Mouse (Mus musculus): ENCODE measurements around the gene Fbxl18. TPM values are rescaled to one million over a fixed set of nuclear protein-coding genes. Genes with fewer than 3 reads are reported as not detected.

Fbxl18 gene
- polyA plus RNA-seq (2012; fragmentation: generic; extraction: Trizol) = 9.5 TPM
- long read RNA-seq, experiment 1, full-length matches to known transcripts = 4 of 7 reads
- long read RNA-seq, experiment 1, partial matches to known transcripts = 1 of 7 reads
- long read RNA-seq, experiment 1, other reads (novel, unspliced or antisense) = 2 of 7 reads
- long read RNA-seq, experiment 2, full-length matches to known transcripts = 42 of 53 reads
- long read RNA-seq, experiment 2, partial matches to known transcripts = 2 of 53 reads
- long read RNA-seq, experiment 2, other reads (novel, unspliced or antisense) = 9 of 53 reads

DNA sequence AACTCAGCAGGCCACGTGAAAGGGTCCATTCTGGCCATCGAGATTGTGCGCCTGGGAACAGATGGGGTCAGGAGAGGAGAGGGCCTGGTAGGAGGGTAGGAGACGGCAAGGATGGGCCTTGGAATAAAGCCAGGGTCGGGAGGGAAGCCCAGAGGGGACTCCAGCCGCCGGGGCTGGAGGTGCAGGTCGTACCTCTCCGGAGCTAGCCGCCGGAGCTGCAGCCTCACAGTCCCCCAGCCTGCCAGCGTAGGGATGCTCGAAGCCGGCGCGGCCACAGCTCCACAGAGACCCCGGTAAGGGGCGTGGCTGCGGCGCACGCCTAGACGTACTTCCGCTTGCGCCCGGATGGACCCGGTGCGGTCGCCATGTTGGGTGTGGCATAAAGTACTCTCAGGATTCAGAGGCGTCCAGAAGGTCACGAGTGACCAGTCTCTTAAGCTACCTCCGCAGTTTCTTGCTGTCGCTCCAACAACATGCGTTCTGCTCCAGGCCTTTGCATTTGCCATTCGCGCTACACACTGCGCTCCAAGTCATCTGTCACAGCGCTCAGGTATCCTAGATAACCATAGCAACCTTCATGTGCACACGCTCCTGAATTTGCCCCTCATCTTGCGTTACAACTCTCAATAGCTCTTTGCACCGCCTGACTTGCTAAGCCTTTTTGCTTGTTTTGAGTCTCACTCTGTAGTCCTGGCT is at the start of gene Fbxl18:
Gene Fbxl18, minus strand, starts transcription at position 504 of the 696 bp plus-strand sequence.
- H3K27me3 ChIP-seq (ENCODE audit: control insufficient read depth, insufficient read depth, insufficient read length) = no peaks in the 10 kb centered on the region
- peaks cover 63% of the 10 kb centered on the region for H3K79me2 ChIP-seq (ENCODE audit: control insufficient read depth, insufficient read depth)
- TF ChIP-seq MAX (IDR thresholded peaks at IDR 0.05) (peak; percentile 67), MYOG (IDR thresholded peaks at IDR 0.05; ENCODE audit: control insufficient read depth, extremely low read depth, insufficient read length) (no peak)
- H3K36me3 ChIP-seq (ENCODE audit: control insufficient read depth, insufficient read depth) = peaks cover 12% of the 10 kb centered on the region
- H3K4me3 ChIP-seq (ENCODE audit: insufficient read depth, poor library complexity, severe bottlenecking) = peak within 1 kb of the TSS; percentile 89
- peak within 1 kb of the TSS; percentile 87 for H3ac ChIP-seq (ENCODE audit: control insufficient read depth, insufficient read length, low read depth)
- H3K79me3 ChIP-seq (ENCODE audit: low read depth) = peaks cover 14% of the 10 kb centered on the region

DNA sequence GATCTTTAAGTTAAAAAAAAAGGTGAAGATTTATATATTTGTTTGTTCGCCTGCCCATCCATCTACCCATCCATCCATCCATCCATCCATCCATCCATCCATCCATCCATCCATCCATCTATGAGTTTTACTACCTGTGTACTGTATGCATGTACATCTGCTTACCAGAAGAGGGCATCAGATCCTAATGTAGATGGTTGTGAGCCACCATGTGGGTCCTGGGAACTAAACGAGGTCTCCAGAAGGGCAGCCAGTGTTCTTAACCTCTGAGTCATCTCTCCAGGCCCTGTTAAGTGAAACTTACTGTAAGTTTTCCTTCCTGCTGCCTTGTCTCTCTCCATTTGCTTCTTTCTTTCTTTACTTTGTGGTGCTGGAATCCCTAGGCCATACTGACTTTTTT is 45.2 kb upstream of the Fbxl18 start:
- no peaks in the 10 kb centered on the region for H3K27me3 ChIP-seq (ENCODE audit: control insufficient read depth, insufficient read depth, insufficient read length)
- no peak for TF ChIP-seq CTCF (IDR thresholded peaks at IDR 0.05; ENCODE audit: control insufficient read depth, insufficient read depth, insufficient read length)
- no peak for TF ChIP-seq MAX (IDR thresholded peaks at IDR 0.05)
- no peak for TF ChIP-seq CEBPB (IDR thresholded peaks at IDR 0.05; ENCODE audit: low read depth)
- TF ChIP-seq FOSL1 (IDR thresholded peaks at IDR 0.05; ENCODE audit: insufficient read depth, low read length, poor library complexity, severe bottlenecking) = no peak
- no peak for TF ChIP-seq MYOG (IDR thresholded peaks at IDR 0.05; ENCODE audit: control insufficient read depth, extremely low read depth, insufficient read length)
- no peak for TF ChIP-seq MYOD1 (IDR thresholded peaks at IDR 0.05; ENCODE audit: control insufficient read depth, insufficient read length, low read depth)
- no peak for TF ChIP-seq USF1 (IDR thresholded peaks at IDR 0.05; ENCODE audit: low read depth)
- H3K4me3 ChIP-seq (ENCODE audit: insufficient read depth, poor library complexity, severe bottlenecking) = no peak overlapping the region
- H3K79me2 ChIP-seq (ENCODE audit: control insufficient read depth, insufficient read depth) = no peaks in the 10 kb centered on the region
- no peaks in the 10 kb centered on the region for H3K36me3 ChIP-seq (ENCODE audit: control insufficient read depth, insufficient read depth)
- no peaks in the 10 kb centered on the region for H3K79me3 ChIP-seq (ENCODE audit: low read depth)
- H3ac ChIP-seq (ENCODE audit: control insufficient read depth, insufficient read length, low read depth) = no peak overlapping the region

DNA sequence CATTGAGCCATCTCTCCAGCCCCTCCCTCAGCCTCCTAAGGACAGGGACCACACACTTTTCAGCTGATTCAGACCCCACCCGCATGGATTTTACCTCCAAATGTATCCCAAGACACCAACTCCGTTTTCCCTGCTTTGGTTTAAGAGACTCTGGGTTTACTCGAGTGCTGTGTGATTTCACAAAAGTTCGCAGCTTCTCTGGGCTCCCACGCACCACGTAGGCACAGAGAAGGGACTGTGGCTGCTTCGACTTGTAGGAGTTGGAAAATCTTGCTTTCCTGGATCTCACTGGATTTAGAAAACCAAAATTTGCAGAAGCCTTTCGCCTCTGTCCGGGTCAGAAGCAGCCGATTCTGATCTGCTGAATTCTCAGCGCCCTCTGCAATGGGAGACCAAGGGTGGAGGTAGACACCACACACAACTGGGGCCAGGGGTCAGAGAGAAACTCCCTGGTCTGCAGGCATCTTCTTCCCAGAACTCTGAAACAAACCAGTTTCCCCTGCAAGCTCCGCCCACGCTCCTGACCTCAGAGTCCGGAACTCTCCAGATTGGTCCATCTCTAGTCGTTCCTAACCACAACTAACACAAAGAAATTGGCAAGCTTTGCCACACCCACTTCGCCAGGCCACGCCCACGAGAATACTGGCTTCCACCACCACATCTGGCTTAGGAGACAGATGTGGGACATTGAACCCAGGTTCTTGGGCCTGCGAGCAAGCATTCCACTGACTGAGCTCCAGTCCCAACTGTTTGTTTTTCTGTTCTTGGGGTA is 42.9 kb upstream of the Fbxl18 start:
- no peaks in the 10 kb centered on the region for H3K27me3 ChIP-seq (ENCODE audit: control insufficient read depth, insufficient read depth, insufficient read length)
- no peaks in the 10 kb centered on the region for H3K36me3 ChIP-seq (ENCODE audit: control insufficient read depth, insufficient read depth)
- no peaks in the 10 kb centered on the region for H3K79me2 ChIP-seq (ENCODE audit: control insufficient read depth, insufficient read depth)
- no peak for TF ChIP-seq MAX (IDR thresholded peaks at IDR 0.05)
- TF ChIP-seq MYOG (IDR thresholded peaks at IDR 0.05; ENCODE audit: control insufficient read depth, extremely low read depth, insufficient read length) = no peak
- TF ChIP-seq FOSL1 (IDR thresholded peaks at IDR 0.05; ENCODE audit: insufficient read depth, low read length, poor library complexity, severe bottlenecking) = no peak
- TF ChIP-seq CEBPB (IDR thresholded peaks at IDR 0.05; ENCODE audit: low read depth) = no peak
- no peak for TF ChIP-seq USF1 (IDR thresholded peaks at IDR 0.05; ENCODE audit: low read depth)
- no peak for TF ChIP-seq CTCF (IDR thresholded peaks at IDR 0.05; ENCODE audit: control insufficient read depth, insufficient read depth, insufficient read length)
- no peak for TF ChIP-seq MYOD1 (IDR thresholded peaks at IDR 0.05; ENCODE audit: control insufficient read depth, insufficient read length, low read depth)
- H3K79me3 ChIP-seq (ENCODE audit: low read depth) = no peaks in the 10 kb centered on the region
- H3ac ChIP-seq (ENCODE audit: control insufficient read depth, insufficient read length, low read depth) = no peak overlapping the region
- no peak overlapping the region for H3K4me3 ChIP-seq (ENCODE audit: insufficient read depth, poor library complexity, severe bottlenecking)

DNA sequence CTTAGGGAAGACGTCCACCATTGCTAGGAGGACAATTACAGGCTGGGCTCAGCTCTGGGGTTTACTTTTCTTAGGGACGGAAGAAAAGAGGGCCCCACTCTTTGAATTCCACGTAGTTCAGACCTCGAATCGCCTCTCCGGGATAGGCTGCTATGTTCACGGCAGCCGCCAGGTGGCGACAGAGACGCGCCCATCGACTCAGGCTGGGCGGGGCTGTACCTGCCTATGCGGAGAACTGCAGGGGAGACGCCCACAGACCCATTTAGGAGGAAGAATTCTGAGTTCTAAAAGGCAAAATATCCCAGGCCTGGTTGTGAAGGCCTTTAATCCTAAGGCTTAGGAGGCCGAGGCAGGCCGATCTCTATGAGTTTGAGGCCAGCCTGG is 41.1 kb upstream of the Fbxl18 start:
- Histone ChIP-seq H3K27me3 (ENCODE audit: control insufficient read depth, insufficient read depth, insufficient read length) (no peaks in the 10 kb centered on the region), H3ac (ENCODE audit: control insufficient read depth, insufficient read length, low read depth) (peak overlapping the region; percentile 20), H3K79me3 (ENCODE audit: low read depth) (peaks cover 2% of the 10 kb centered on the region), H3K4me3 (ENCODE audit: insufficient read depth, poor library complexity, severe bottlenecking) (no peak overlapping the region), H3K79me2 (ENCODE audit: control insufficient read depth, insufficient read depth) (peaks cover 2% of the 10 kb centered on the region), H3K36me3 (ENCODE audit: control insufficient read depth, insufficient read depth) (no peaks in the 10 kb centered on the region)
- TF ChIP-seq MAX (IDR thresholded peaks at IDR 0.05) (peak; percentile 20), CTCF (IDR thresholded peaks at IDR 0.05; ENCODE audit: control insufficient read depth, insufficient read depth, insufficient read length) (peak; percentile 95), MYOD1 (IDR thresholded peaks at IDR 0.05; ENCODE audit: control insufficient read depth, insufficient read length, low read depth) (no peak), USF1 (IDR thresholded peaks at IDR 0.05; ENCODE audit: low read depth) (no peak), MYOG (IDR thresholded peaks at IDR 0.05; ENCODE audit: control insufficient read depth, extremely low read depth, insufficient read length) (no peak)

DNA sequence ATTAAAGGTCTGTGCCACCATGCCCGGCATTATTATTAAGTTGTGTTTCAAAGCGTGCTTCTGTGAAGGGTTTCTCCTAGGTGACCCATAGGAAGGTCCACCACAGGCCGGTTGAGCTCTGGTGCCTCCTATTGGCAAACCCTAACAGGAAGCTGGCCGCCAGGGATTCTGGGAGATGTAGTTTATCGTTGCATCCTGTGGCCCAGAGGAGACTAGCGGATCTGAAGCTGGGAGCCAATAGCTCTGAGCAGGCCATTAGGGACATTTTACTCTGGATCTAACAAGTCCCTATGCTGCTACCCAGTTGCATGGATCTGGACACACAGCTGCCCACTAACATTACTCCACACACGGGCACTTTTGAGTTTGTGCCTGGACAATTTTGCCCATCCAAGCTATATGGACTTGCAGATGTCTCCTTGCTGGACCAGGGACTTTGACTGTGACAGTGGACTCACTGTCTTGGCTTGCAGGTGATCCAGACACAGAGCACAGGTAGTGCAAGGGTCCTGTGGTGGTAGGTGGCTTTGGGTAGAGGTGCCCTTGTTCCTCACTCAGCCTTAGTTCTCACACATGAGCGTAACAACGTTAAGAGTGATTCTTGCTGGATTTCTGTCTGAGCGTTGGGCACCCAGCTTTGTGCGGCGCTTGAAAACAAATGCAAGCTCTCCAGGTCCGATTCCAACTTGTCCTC is 40.6 kb upstream of the Fbxl18 start:
- Histone ChIP-seq H3K27me3 (ENCODE audit: control insufficient read depth, insufficient read depth, insufficient read length) (no peaks in the 10 kb centered on the region), H3K36me3 (ENCODE audit: control insufficient read depth, insufficient read depth) (no peaks in the 10 kb centered on the region), H3K79me3 (ENCODE audit: low read depth) (peaks cover 6% of the 10 kb centered on the region), H3ac (ENCODE audit: control insufficient read depth, insufficient read length, low read depth) (peak overlapping the region; percentile 42), H3K4me3 (ENCODE audit: insufficient read depth, poor library complexity, severe bottlenecking) (no peak overlapping the region), H3K79me2 (ENCODE audit: control insufficient read depth, insufficient read depth) (peaks cover 7% of the 10 kb centered on the region)
- TF ChIP-seq MYOD1 (IDR thresholded peaks at IDR 0.05; ENCODE audit: control insufficient read depth, insufficient read length, low read depth) (no peak), FOSL1 (IDR thresholded peaks at IDR 0.05; ENCODE audit: insufficient read depth, low read length, poor library complexity, severe bottlenecking) (no peak), USF1 (IDR thresholded peaks at IDR 0.05; ENCODE audit: low read depth) (no peak), MAX (IDR thresholded peaks at IDR 0.05) (no peak), MYOG (IDR thresholded peaks at IDR 0.05; ENCODE audit: control insufficient read depth, extremely low read depth, insufficient read length) (no peak), CTCF (IDR thresholded peaks at IDR 0.05; ENCODE audit: control insufficient read depth, insufficient read depth, insufficient read length) (no peak), CEBPB (IDR thresholded peaks at IDR 0.05; ENCODE audit: low read depth) (no peak)

Measured in C2C12 (cell line).